Mouse (Mus musculus): Measurements from ENCODE around the gene Spns3.
"Not testable (repeated sequence)": the region's sequence is repeated elsewhere in the genome, so short reads cannot be mapped to it uniquely, and the experiment has no call there.

DNA sequence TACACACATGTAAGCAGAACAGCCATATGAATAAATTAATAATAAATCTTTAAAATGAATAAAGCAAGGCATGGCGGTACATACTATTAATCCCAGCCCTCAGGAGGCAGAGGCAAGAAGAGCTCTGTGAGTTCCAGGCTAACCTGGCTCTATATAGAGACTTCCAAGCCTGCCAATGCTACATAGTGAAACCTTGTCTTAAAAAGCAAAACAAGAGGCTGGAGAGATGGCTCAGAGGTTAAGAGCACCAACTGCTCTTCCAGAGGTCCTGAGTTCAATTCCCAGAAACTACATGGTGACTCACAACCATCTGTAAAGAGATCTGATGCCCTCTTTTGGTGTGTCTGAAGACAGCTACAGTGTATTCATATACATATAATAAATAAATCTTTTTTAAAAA is 6.6 kb downstream of the Spns3 start:
- not testable (repeated sequence) for TF ChIP-seq CTCF (IDR thresholded peaks at IDR 0.05); POLR2A (IDR thresholded peaks at IDR 0.05; ENCODE audit: insufficient read depth, low read depth, low read length)
